Mouse (Mus musculus): ENCODE data around the gene Svop. TPM values are rescaled to one million over a fixed set of nuclear protein-coding genes. Genes with fewer than 3 reads are reported as not detected.

Svop gene
- polyA plus RNA-seq, 1 experiment from 2014 or later: 80.3 TPM

- Histone ChIP-seq H3K4me3 (ENCODE audit: low read depth, low read length) (no peak overlapping the region), H3K4me1 (ENCODE audit: control insufficient read depth, insufficient read depth, low read length) (peaks cover 17% of the 10 kb centered on the region; the same call in 1 of the 2 replicates), H3K9me3 (ENCODE audit: control insufficient read depth, low read length) (no peaks in the 10 kb centered on the region), H3K27ac (ENCODE audit: low read depth, low read length) (no peak overlapping the region), H3K4me2 (ENCODE audit: low read depth, low read length) (no peak overlapping the region), H3K36me3 (ENCODE audit: control insufficient read depth, insufficient read depth, low read length) (no peaks in the 10 kb centered on the region), H3K9ac (replicated peaks; ENCODE audit: low read depth, low read length) (no peak overlapping the region), H3K27me3 (ENCODE audit: control insufficient read depth, insufficient read depth, low read length) (no peaks in the 10 kb centered on the region)
- no peak for ATAC-seq (ENCODE audit: low read depth)
- 79% methylated on average over 8 of the region's 8 CpGs for WGBS
Measured at GRCm38 (mm10) chr5:113977309-113977708, 114.1 kb downstream of the Svop start.

Other genes starting within 250 kb of the Svop start
- 148 and 188 TPM in 2 replicates for gene Coro1c, start 182.8 kb downstream of the Svop start, polyA plus RNA-seq (2014; fragmentation: Nextera tagmentation; extraction: Ambion mirVana)
- 19.2 and 20.9 TPM in 2 replicates for gene Ssh1, start 97.7 kb downstream of the Svop start, polyA plus RNA-seq (2014; fragmentation: Nextera tagmentation; extraction: Ambion mirVana)
- not detected in 2 replicates for gene Dao, start 87.9 kb downstream of the Svop start, polyA plus RNA-seq (2014; fragmentation: Nextera tagmentation; extraction: Ambion mirVana)
- 16.9 and 17.6 TPM in 2 replicates for gene Usp30, start 26.1 kb downstream of the Svop start, polyA plus RNA-seq (2014; fragmentation: Nextera tagmentation; extraction: Ambion mirVana)
- gene Alkbh2, start 36.6 kb upstream of the Svop start, polyA plus RNA-seq (2014; fragmentation: Nextera tagmentation; extraction: Ambion mirVana): 8.2 TPM in 2 replicates
- gene Ung, start 38.8 kb upstream of the Svop start, polyA plus RNA-seq (2014; fragmentation: Nextera tagmentation; extraction: Ambion mirVana): 4.1 and 4.8 TPM in 2 replicates
- 3.2 and 4.8 TPM in 2 replicates for gene Acacb, start 55.0 kb upstream of the Svop start, polyA plus RNA-seq (2014; fragmentation: Nextera tagmentation; extraction: Ambion mirVana)
- not detected in 2 replicates for gene Foxn4, start 182.2 kb upstream of the Svop start, polyA plus RNA-seq (2014; fragmentation: Nextera tagmentation; extraction: Ambion mirVana)
- gene Myo1h, start 197.6 kb upstream of the Svop start, polyA plus RNA-seq (2014; fragmentation: Nextera tagmentation; extraction: Ambion mirVana): 0.75 and 0.88 TPM in 2 replicates

All from neural tube, embryonic 14.5 days (tissue).